Mouse (Mus musculus): ENCODE measurements around the gene Lsp1. TPM values are rescaled to one million over a fixed set of nuclear protein-coding genes. Genes with fewer than 3 reads are reported as not detected.

Gene Lsp1
- 1 to 10 TPM; 5.2 to 8.1 TPM for total RNA-seq (2021)

GRCm38 (mm10) chr7:142460636-142461077 lies at the start of gene Lsp1:
Lsp1 (plus strand) TSS chr7:142460809.
- DNase-seq (ENCODE audit: extremely low spot score in 1 of 2, low spot score in 2 of 2) = peak in 1 of 2 experiments; percentile 13
- intact Hi-C loops (cut with DNase I) = no loop called here

GRCm38 (mm10) chr7:142413285-142413684 lies 47.3 kb upstream of the Lsp1 start:
- intact Hi-C loops (cut with DNase I) = no loop called here

GRCm38 (mm10) chr7:142415314-142415713 lies 45.3 kb upstream of the Lsp1 start:
- no peak for DNase-seq (ENCODE audit: extremely low spot score in 1 of 2, low spot score in 2 of 2)
- intact Hi-C loops (cut with DNase I) = no loop called here

More at GRCm38 (mm10) chr7:142413285-142413684, 47.3 kb upstream of the Lsp1 start:
- DNase-seq (ENCODE audit: extremely low spot score in 1 of 2, low spot score in 2 of 2) = no peak

- no peak for DNase-seq (ENCODE audit: extremely low spot score in 1 of 2, low spot score in 2 of 2)
- intact Hi-C loops (cut with DNase I) = no loop called here
These were observed 44.4 kb upstream of the Lsp1 start for GRCm38 (mm10) chr7:142416225-142416624.

- no peak for DNase-seq (ENCODE audit: extremely low spot score in 1 of 2, low spot score in 2 of 2)
- intact Hi-C loops (cut with DNase I) = no loop called here
These were observed 42.6 kb upstream of the Lsp1 start for GRCm38 (mm10) chr7:142418027-142418426.

GRCm38 (mm10) chr7:142418679-142419078 lies 41.9 kb upstream of the Lsp1 start:
- intact Hi-C loops (cut with DNase I) = no loop called here

GRCm38 (mm10) chr7:142419887-142420286 lies 40.7 kb upstream of the Lsp1 start:
- no peak for DNase-seq (ENCODE audit: extremely low spot score in 1 of 2, low spot score in 2 of 2)

More at GRCm38 (mm10) chr7:142418679-142419078, 41.9 kb upstream of the Lsp1 start:
- no peak for DNase-seq (ENCODE audit: extremely low spot score in 1 of 2, low spot score in 2 of 2)

GRCm38 (mm10) chr7:142421826-142422225 lies 38.8 kb upstream of the Lsp1 start:
- DNase-seq (ENCODE audit: extremely low spot score in 1 of 2, low spot score in 2 of 2) = no peak
- intact Hi-C loops (cut with DNase I) = no loop called here

More at GRCm38 (mm10) chr7:142419887-142420286, 40.7 kb upstream of the Lsp1 start:
- intact Hi-C loops (cut with DNase I) = no loop called here

GRCm38 (mm10) chr7:142425641-142426213 lies 34.9 kb upstream of the Lsp1 start:
- intact Hi-C loops (cut with DNase I) = no loop called here
- peak in 1 of 2 experiments; percentile 58 for DNase-seq (ENCODE audit: extremely low spot score in 1 of 2, low spot score in 2 of 2)

- intact Hi-C loops (cut with DNase I) = no loop called here
- peak in 1 of 2 experiments; percentile 73 for DNase-seq (ENCODE audit: extremely low spot score in 1 of 2, low spot score in 2 of 2)
These were observed 32.4 kb upstream of the Lsp1 start for GRCm38 (mm10) chr7:142428213-142428612.

GRCm38 (mm10) chr7:142430160-142430678 lies 30.4 kb upstream of the Lsp1 start:
- intact Hi-C loops (cut with DNase I) = loop anchor here (10.0 kb wide), 1 partner anchor 245 kb away; no protein-coding TSS in a partner anchor

GRCm38 (mm10) chr7:142431106-142431505 lies 29.5 kb upstream of the Lsp1 start:
- no peak for DNase-seq (ENCODE audit: extremely low spot score in 1 of 2, low spot score in 2 of 2)
- intact Hi-C loops (cut with DNase I) = loop anchor here (10.0 kb wide), 1 partner anchor 244 kb away; no protein-coding TSS in a partner anchor

More at GRCm38 (mm10) chr7:142430160-142430678, 30.4 kb upstream of the Lsp1 start:
- peak; percentile 57 to 89 for DNase-seq (ENCODE audit: extremely low spot score in 1 of 2, low spot score in 2 of 2)

GRCm38 (mm10) chr7:142433623-142434022 lies 27.0 kb upstream of the Lsp1 start:
- peak in 1 of 2 experiments; percentile 69 for DNase-seq (ENCODE audit: extremely low spot score in 1 of 2, low spot score in 2 of 2)

GRCm38 (mm10) chr7:142434137-142434865 lies 26.3 kb upstream of the Lsp1 start, which contains the start of gene Syt8:
Syt8 (plus strand) TSS chr7:142434850.
- intact Hi-C loops (cut with DNase I) = loop anchor here (2.0 to 10.0 kb wide), 2 partner anchors 100 to 240 kb away; no protein-coding TSS in a partner anchor
- no peak for DNase-seq (ENCODE audit: extremely low spot score in 1 of 2, low spot score in 2 of 2)

More at GRCm38 (mm10) chr7:142433623-142434022, 27.0 kb upstream of the Lsp1 start:
- intact Hi-C loops (cut with DNase I) = loop anchor here (2.0 to 10.0 kb wide), 2 partner anchors 99 to 241 kb away; no protein-coding TSS in a partner anchor

GRCm38 (mm10) chr7:142435524-142435923 lies 25.1 kb upstream of the Lsp1 start:
- peak; percentile 49 to 66 for DNase-seq (ENCODE audit: extremely low spot score in 1 of 2, low spot score in 2 of 2)
- intact Hi-C loops (cut with DNase I) = loop anchor here (2.0 to 10.0 kb wide), 2 partner anchors 101 to 239 kb away; no protein-coding TSS in a partner anchor

- intact Hi-C loops (cut with DNase I) = loop anchor here (10.0 kb wide), 1 partner anchor 237 kb away; no protein-coding TSS in a partner anchor
- peak in 1 of 2 experiments; percentile 51 for DNase-seq (ENCODE audit: extremely low spot score in 1 of 2, low spot score in 2 of 2)
These were observed 23.3 kb upstream of the Lsp1 start for GRCm38 (mm10) chr7:142437324-142437723.

GRCm38 (mm10) chr7:142439966-142440365 lies 20.6 kb upstream of the Lsp1 start:
- peak in 1 of 2 experiments; percentile 34 for DNase-seq (ENCODE audit: extremely low spot score in 1 of 2, low spot score in 2 of 2)
- intact Hi-C loops (cut with DNase I) = loop anchor here (5.0 to 10.0 kb wide), 3 partner anchors 57 to 235 kb away; partner anchors contain the start of gene Tnnt3

GRCm38 (mm10) chr7:142440657-142441114 lies 19.9 kb upstream of the Lsp1 start:
- peak in 1 of 2 experiments; percentile 54 for DNase-seq (ENCODE audit: extremely low spot score in 1 of 2, low spot score in 2 of 2)
- intact Hi-C loops (cut with DNase I) = loop anchor here (5.0 kb wide), 2 partner anchors 57 to 142 kb away; partner anchors contain the start of gene Tnnt3

GRCm38 (mm10) chr7:142441585-142441984 lies 19.0 kb upstream of the Lsp1 start, which contains the start of gene Tnni2:
Tnni2 (plus strand) TSS chr7:142441808.
- intact Hi-C loops (cut with DNase I) = loop anchor here (5.0 kb wide), 2 partner anchors 56 to 141 kb away; partner anchors contain the start of gene Tnnt3
- DNase-seq (ENCODE audit: extremely low spot score in 1 of 2, low spot score in 2 of 2) = no peak

All from left cerebral cortex, postnatal 10 days (tissue).